Mouse (Mus musculus): ENCODE measurements at regions not wholly inside any gene's neighbourhood (a gene's known extent, or its start where the extent isn't known, plus 50 kb on each side); places are given as distances from the start of the nearest gene placed in this dataset.

DNA sequence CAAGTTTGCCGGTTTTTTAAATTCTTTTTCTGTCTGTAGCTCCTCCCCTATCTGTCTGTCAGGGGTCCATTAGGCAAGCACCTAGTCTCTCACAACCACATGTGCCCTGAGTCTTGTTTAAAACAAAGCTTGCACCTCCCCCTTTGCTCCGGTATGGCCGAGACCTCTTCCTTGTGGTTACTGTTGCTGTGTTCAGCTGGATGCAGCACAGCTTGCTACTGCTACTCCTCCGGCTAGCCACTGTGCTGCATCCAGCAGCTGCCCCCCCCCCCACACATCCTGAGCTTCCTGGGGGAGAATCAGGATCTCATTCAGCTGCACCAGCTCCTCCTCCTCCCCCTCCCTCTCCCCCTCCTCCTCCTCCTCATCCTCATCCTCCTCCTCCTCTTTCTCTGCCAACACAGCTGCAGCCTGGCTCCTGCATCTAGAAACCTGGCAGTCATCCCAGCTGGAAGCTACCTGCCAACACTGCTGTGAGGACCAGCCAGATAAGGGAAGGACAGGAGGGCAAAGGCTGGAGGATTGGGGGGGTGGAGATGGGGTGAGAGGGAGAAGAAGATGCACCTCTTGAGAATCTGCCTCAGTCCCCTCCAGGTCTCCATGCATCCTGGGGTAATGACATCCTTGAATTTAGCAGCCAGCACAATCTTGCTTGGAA lies 114.8 kb upstream of the Tmem260 start:
- no peaks in the 10 kb centered on the region for H3K27me3 ChIP-seq (ENCODE audit: control insufficient read depth, insufficient read depth, low read depth, low read length)
- no peak overlapping the region for H3K4me3 ChIP-seq (ENCODE audit: low read length)
- peak; percentile 47; the same call in 1 of the 2 replicates for ATAC-seq (ENCODE audit: low read depth)
- H3K27ac ChIP-seq (ENCODE audit: low read length), result no peak overlapping the region
- 0% methylated on average over 4 of the region's 4 CpGs for WGBS
- peaks cover 29% of the 10 kb centered on the region for H3K4me1 ChIP-seq (replicated peaks; ENCODE audit: control insufficient read depth, insufficient read depth, low read length)
- H3K36me3 ChIP-seq (ENCODE audit: control insufficient read depth, insufficient read depth, low read length), result no peaks in the 10 kb centered on the region
- H3K9me3 ChIP-seq (ENCODE audit: control insufficient read depth, low read length), result no peaks in the 10 kb centered on the region
- peak overlapping the region; percentile 26 for H3K4me2 ChIP-seq (ENCODE audit: low read depth, low read length)
- no peak overlapping the region for H3K9ac ChIP-seq (ENCODE audit: low read length)

DNA sequence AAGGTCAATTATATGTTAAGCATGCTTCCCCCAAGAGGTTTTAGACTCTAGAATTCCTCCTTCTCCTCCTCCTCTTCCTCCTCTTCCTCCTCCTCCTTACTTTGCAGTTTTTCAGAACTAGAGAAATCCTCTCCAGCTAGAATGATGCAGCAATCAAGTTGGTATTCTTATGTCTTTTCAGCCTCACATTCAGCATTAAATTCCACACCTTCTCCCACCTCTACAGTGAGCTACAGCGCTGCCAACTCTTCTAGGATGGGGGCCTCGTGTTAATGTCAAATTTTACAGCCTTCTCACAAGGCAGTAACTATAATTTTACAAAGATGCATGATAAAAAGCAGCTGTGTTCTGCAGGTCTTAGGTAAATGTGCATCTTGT lies 114.3 kb upstream of the Tmem260 start:
- Histone ChIP-seq H3K27me3 (ENCODE audit: control insufficient read depth, insufficient read depth, low read depth, low read length) (no peaks in the 10 kb centered on the region), H3K36me3 (ENCODE audit: control insufficient read depth, insufficient read depth, low read length) (no peaks in the 10 kb centered on the region), H3K27ac (ENCODE audit: low read length) (no peak overlapping the region), H3K9ac (ENCODE audit: low read length) (no peak overlapping the region), H3K4me1 (replicated peaks; ENCODE audit: control insufficient read depth, insufficient read depth, low read length) (peaks cover 29% of the 10 kb centered on the region), H3K9me3 (ENCODE audit: control insufficient read depth, low read length) (no peaks in the 10 kb centered on the region), H3K4me2 (ENCODE audit: low read depth, low read length) (no peak overlapping the region), H3K4me3 (ENCODE audit: low read length) (no peak overlapping the region)
- ATAC-seq (ENCODE audit: low read depth), result no peak
- WGBS, result 63% methylated on average over 2 of the region's 2 CpGs

DNA sequence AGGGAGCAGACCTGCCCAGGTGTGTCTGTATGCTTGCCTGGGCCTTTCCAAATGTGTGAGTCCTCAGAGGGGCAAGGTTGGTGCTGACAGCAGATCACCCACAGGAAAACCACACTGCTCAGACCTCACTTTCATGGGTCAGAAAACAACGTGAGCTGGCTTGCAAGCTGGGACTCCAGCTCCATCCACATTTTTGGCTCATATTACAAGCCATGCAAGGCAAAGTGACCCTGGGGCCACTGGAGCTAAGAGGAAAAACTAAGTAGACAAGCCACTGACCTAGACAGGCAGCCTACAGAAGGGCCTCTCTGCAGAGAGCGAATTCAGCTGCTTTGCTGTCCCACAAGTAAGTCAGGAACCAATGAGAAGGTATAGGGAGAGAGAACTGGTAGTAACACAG lies 113.7 kb upstream of the Tmem260 start:
- ATAC-seq (ENCODE audit: low read depth), result peak; percentile 37; the same call in 1 of the 2 replicates
- 23% methylated on average over 2 of the region's 2 CpGs for WGBS
- Histone ChIP-seq H3K4me1 (replicated peaks; ENCODE audit: control insufficient read depth, insufficient read depth, low read length) (peaks cover 29% of the 10 kb centered on the region), H3K4me2 (ENCODE audit: low read depth, low read length) (no peak overlapping the region), H3K9me3 (ENCODE audit: control insufficient read depth, low read length) (no peaks in the 10 kb centered on the region), H3K4me3 (ENCODE audit: low read length) (no peak overlapping the region), H3K27ac (ENCODE audit: low read length) (peak overlapping the region; percentile 64), H3K9ac (ENCODE audit: low read length) (no peak overlapping the region), H3K27me3 (ENCODE audit: control insufficient read depth, insufficient read depth, low read depth, low read length) (no peaks in the 10 kb centered on the region), H3K36me3 (ENCODE audit: control insufficient read depth, insufficient read depth, low read length) (no peaks in the 10 kb centered on the region)

DNA sequence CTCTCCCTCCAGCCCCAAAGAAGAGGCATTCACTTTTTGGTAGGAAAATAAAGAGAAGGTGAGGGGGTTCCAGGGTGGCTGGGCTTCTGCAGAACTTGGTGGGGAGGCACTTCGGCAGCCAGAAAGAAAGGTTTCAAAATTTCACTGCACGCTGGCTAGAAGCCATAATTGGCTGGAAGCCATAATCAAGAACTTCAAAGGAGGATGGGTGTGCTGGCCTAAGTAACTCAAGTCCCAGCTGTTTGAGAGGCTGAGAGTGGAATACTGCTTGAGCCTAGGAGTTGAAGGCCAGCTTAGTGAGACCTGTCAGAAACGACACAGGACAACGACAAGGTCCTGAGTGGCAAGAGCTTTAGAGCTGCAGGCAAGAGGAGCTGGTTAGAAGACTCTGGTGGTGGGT lies 113.3 kb upstream of the Tmem260 start:
- Histone ChIP-seq H3K27ac (ENCODE audit: low read length) (peak overlapping the region; percentile 64), H3K27me3 (ENCODE audit: control insufficient read depth, insufficient read depth, low read depth, low read length) (no peaks in the 10 kb centered on the region), H3K9me3 (ENCODE audit: control insufficient read depth, low read length) (no peaks in the 10 kb centered on the region), H3K4me2 (ENCODE audit: low read depth, low read length) (no peak overlapping the region), H3K36me3 (ENCODE audit: control insufficient read depth, insufficient read depth, low read length) (no peaks in the 10 kb centered on the region), H3K9ac (ENCODE audit: low read length) (no peak overlapping the region), H3K4me1 (replicated peaks; ENCODE audit: control insufficient read depth, insufficient read depth, low read length) (peaks cover 29% of the 10 kb centered on the region), H3K4me3 (ENCODE audit: low read length) (no peak overlapping the region)
- 10% methylated on average over 4 of the region's 4 CpGs for WGBS
- ATAC-seq (ENCODE audit: low read depth), result peak; percentile 73

DNA sequence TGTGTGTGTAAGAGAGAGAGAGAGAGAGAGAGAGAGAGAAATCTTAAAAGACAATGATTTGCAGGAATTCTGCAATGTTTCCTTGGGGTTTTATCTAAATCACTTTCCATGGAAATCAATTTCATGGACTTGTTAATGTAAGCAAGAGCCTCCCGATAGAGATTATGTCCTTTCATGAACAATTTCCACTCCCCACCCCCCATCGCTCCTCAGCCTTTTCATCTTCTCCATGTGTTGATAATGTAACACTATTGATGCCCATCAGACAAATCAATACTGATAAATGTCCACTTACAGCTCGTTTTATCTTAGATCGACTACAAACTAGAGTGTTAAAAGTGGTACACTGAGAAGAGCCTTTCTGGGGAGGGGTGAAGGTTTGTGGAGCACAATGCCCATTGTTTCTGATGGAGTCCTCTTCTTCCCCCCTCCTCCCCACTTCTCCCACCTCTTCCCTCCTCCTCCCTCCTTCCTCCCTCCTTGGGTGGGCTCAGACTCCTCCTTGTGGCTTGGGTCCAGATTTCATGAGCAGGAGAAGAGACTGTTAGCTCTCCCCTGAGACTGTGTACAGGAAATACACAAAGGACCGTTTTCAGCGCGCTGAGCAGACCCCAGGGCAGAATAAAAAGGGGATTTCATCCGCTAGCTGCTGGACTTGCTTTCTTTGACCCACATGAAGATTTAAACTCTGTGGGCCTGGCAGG lies 111.7 kb upstream of the Tmem260 start:
- no peak overlapping the region for H3K27ac ChIP-seq (ENCODE audit: low read length)
- H3K4me3 ChIP-seq (ENCODE audit: low read length), result no peak overlapping the region
- peaks cover 29% of the 10 kb centered on the region for H3K4me1 ChIP-seq (replicated peaks; ENCODE audit: control insufficient read depth, insufficient read depth, low read length)
- no peaks in the 10 kb centered on the region for H3K36me3 ChIP-seq (ENCODE audit: control insufficient read depth, insufficient read depth, low read length)
- H3K9ac ChIP-seq (ENCODE audit: low read length), result no peak overlapping the region
- 27% methylated on average over 8 of the region's 8 CpGs for whole genome bisulfite sequencing
- no peak overlapping the region for H3K4me2 ChIP-seq (ENCODE audit: low read depth, low read length)
- 0 out of 2 replicates have a peak, but pooled peaks have one; percentile 34 for ATAC-seq (ENCODE audit: low read depth)
- H3K27me3 ChIP-seq (ENCODE audit: control insufficient read depth, insufficient read depth, low read depth, low read length), result no peaks in the 10 kb centered on the region
- H3K9me3 ChIP-seq (ENCODE audit: control insufficient read depth, low read length), result no peaks in the 10 kb centered on the region

DNA sequence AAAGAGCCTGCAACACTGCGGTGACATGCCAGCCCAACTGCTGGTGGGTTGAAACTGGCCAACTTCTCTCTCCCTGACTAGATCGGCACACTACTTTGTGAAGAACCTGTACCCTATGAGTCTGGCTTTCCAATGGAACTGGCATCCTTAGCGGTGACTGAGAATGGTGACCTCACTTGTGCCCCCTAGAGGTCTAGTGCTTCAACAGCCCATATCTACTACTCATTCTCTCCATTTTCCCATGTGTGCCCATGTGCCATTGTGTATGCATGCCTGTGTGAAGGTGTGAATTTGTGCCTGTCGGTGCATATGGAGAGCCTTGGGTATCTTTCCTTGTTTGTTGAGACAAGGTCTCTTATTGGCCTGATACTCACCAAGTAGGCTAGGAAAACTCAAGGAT lies 106.5 kb upstream of the Tmem260 start:
- H3K4me2 ChIP-seq (ENCODE audit: low read depth, low read length), result no peak overlapping the region
- H3K27ac ChIP-seq (ENCODE audit: low read length), result no peak overlapping the region
- H3K9ac ChIP-seq (ENCODE audit: low read length), result no peak overlapping the region
- WGBS, result 80% methylated on average over 4 of the region's 4 CpGs
- H3K4me3 ChIP-seq (ENCODE audit: low read length), result no peak overlapping the region
- no peaks in the 10 kb centered on the region for H3K27me3 ChIP-seq (ENCODE audit: control insufficient read depth, insufficient read depth, low read depth, low read length)
- no peak for ATAC-seq (ENCODE audit: low read depth)
- no peaks in the 10 kb centered on the region for H3K9me3 ChIP-seq (ENCODE audit: control insufficient read depth, low read length)
- peaks cover 2% of the 10 kb centered on the region; the same call in 1 of the 2 replicates for H3K4me1 ChIP-seq (replicated peaks; ENCODE audit: control insufficient read depth, insufficient read depth, low read length)
- no peaks in the 10 kb centered on the region for H3K36me3 ChIP-seq (ENCODE audit: control insufficient read depth, insufficient read depth, low read length)

DNA sequence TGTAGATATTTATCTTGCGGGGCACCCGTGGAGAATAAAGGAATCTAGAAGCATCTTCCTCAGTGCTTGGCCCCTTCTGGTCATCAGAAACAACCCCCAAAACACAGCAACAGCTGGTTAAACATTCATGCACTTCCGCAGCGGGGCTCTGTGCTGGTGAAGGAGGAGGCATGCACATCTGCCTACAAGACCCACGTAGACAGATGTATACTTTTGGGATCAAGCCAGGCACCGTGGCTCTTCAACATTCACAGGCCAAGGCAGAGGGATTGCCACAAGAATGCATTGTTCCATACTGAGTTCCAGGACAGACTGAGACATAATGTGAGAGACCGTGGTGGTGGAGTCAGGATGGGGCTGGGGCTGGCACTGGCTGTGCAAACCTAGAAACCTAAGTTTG lies 103.0 kb upstream of the Tmem260 start:
- Histone ChIP-seq H3K9me3 (ENCODE audit: control insufficient read depth, low read length) (no peaks in the 10 kb centered on the region), H3K36me3 (ENCODE audit: control insufficient read depth, insufficient read depth, low read length) (no peaks in the 10 kb centered on the region), H3K4me2 (ENCODE audit: low read depth, low read length) (no peak overlapping the region), H3K27me3 (ENCODE audit: control insufficient read depth, insufficient read depth, low read depth, low read length) (no peaks in the 10 kb centered on the region), H3K9ac (ENCODE audit: low read length) (no peak overlapping the region), H3K27ac (ENCODE audit: low read length) (no peak overlapping the region), H3K4me3 (ENCODE audit: low read length) (no peak overlapping the region), H3K4me1 (replicated peaks; ENCODE audit: control insufficient read depth, insufficient read depth, low read length) (no peaks in the 10 kb centered on the region)
- ATAC-seq (ENCODE audit: low read depth), result no peak
- WGBS, result 38% methylated on average over 7 of the region's 7 CpGs

DNA sequence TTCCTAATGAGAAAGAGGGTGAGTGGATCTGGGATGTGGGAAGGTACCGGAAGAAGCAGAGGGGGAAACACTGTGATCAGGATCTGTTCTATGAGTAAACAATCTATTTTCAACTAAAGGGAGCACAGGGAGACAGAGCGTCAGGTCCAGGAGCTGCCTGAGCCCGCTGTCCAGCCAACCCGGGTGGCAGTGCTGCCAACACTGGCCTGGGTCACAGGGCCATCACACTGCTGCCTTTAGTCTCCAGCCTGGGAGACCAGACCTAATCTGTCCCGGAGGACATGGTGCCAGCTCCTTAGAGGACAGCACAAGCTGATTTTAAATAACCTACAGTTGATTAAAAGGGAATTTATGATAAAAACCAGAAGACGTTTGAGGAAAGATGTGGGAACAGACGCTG lies 100.0 kb upstream of the Tmem260 start:
- Histone ChIP-seq H3K4me3 (ENCODE audit: low read length) (no peak overlapping the region), H3K9me3 (ENCODE audit: control insufficient read depth, low read length) (no peaks in the 10 kb centered on the region), H3K4me1 (replicated peaks; ENCODE audit: control insufficient read depth, insufficient read depth, low read length) (no peaks in the 10 kb centered on the region; the same call in 1 of the 2 replicates), H3K27me3 (ENCODE audit: control insufficient read depth, insufficient read depth, low read depth, low read length) (no peaks in the 10 kb centered on the region), H3K9ac (ENCODE audit: low read length) (no peak overlapping the region), H3K4me2 (ENCODE audit: low read depth, low read length) (no peak overlapping the region), H3K27ac (ENCODE audit: low read length) (no peak overlapping the region), H3K36me3 (ENCODE audit: control insufficient read depth, insufficient read depth, low read length) (no peaks in the 10 kb centered on the region)
- 69% methylated on average over 7 of the region's 7 CpGs for WGBS
- no peak for ATAC-seq (ENCODE audit: low read depth)

DNA sequence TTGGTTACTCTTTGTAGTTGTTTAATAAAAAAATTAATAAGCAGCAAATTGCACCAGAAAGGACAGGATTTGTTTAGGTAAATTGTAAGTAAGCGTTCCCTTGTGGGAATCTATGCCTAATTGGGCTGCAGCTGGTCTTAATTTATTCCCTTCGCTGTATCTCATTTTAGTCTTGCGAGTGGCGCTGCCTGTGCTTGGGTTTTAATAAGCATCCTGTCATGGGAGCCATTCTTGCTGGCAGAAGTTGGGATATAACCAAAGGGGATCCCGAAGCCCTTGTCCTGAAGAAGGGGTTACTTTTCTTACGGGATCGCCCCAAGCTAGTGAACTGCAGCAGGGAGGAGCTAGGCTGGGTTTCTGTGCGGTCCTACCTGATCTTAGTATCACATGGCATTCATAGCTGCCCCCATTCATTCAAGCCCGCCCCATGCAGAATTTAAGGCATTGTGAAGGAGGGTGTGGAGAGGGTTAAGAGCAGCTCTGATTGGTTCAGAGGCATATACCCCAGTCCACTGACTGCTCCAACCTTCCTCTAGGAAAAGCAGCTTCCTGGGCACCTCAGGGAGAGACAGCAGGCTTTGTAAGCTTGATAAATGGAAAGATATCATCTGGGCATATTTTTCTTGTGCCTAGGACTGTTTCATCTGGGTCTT lies 96.4 kb upstream of the Tmem260 start:
- Histone ChIP-seq H3K4me1 (replicated peaks; ENCODE audit: control insufficient read depth, insufficient read depth, low read length) (no peaks in the 10 kb centered on the region; the same call in 1 of the 2 replicates), H3K27ac (ENCODE audit: low read length) (no peak overlapping the region), H3K9ac (ENCODE audit: low read length) (no peak overlapping the region), H3K36me3 (ENCODE audit: control insufficient read depth, insufficient read depth, low read length) (no peaks in the 10 kb centered on the region), H3K9me3 (ENCODE audit: control insufficient read depth, low read length) (no peaks in the 10 kb centered on the region), H3K4me2 (ENCODE audit: low read depth, low read length) (no peak overlapping the region), H3K4me3 (ENCODE audit: low read length) (no peak overlapping the region), H3K27me3 (ENCODE audit: control insufficient read depth, insufficient read depth, low read depth, low read length) (no peaks in the 10 kb centered on the region)
- 77% methylated on average over 9 of the region's 9 CpGs for WGBS
- no peak for ATAC-seq (ENCODE audit: low read depth)
